Mouse (Mus musculus) liver, embryonic 11.5 days (tissue): ENCODE measurements around the gene Ppp1r13l. TPM values are rescaled to one million over a fixed set of nuclear protein-coding genes. Genes with fewer than 3 reads are reported as not detected.

Experiments used
- ATAC-seq: fragments of 200-750 bp; cut with Nextera tagmentation; replicated peaks from 2 replicates; pipeline ENCODE4 v1.8.0; 2017; ENCODE audit warnings: moderate number of reproducible peaks, mild to moderate bottlenecking, moderate TSS enrichment, moderate library complexity; ENCODE audit not compliant: low FRiP score
- DNase-seq: peaks from one replicate; pipeline ENCODE4 v3.0.0-alpha.2; 2017; ENCODE audit warnings: low spot score
- H3K27ac ChIP-seq: fragments of 300-500 bp; sonication (generic); 2 replicates; pipeline ENCODE4 v1.5.1; 2014; ENCODE audit warnings: mild to moderate bottlenecking, low read depth, low read length, control low read depth
- H3K27me3 ChIP-seq: fragments of 300-500 bp; sonication (generic); replicated peaks from 2 replicates; pipeline ENCODE4 v1.6.1; 2014; ENCODE audit warnings: low read length, mixed read lengths; ENCODE audit not compliant: control insufficient read depth, insufficient read depth
- H3K36me3 ChIP-seq: fragments of 300-500 bp; sonication (generic); 2 replicates; pipeline ENCODE4 v1.6.1; 2014; ENCODE audit warnings: mild to moderate bottlenecking, low read length, moderate library complexity, mixed read lengths; ENCODE audit not compliant: control insufficient read depth, insufficient read depth
- H3K4me1 ChIP-seq: fragments of 300-500 bp; sonication (generic); replicated peaks from 2 replicates; pipeline ENCODE4 v1.6.1; 2014; ENCODE audit warnings: low read length, mixed read lengths; ENCODE audit not compliant: control insufficient read depth, insufficient read depth
- H3K4me2 ChIP-seq: fragments of 300-500 bp; sonication (generic); 2 replicates; pipeline ENCODE4 v1.6.1; 2014; ENCODE audit warnings: mild to moderate bottlenecking, control low read depth, moderate library complexity
- H3K4me3 ChIP-seq: fragments of 300-500 bp; sonication (generic); 2 replicates; pipeline ENCODE4 v1.5.1; 2014; ENCODE audit warnings: low read depth, low read length, control low read depth
- H3K9ac ChIP-seq: fragments of 300-500 bp; sonication (generic); 2 replicates; pipeline ENCODE4 v1.6.1; 2014; ENCODE audit warnings: low read depth, low read length, control low read depth
- H3K9me3 ChIP-seq: fragments of 300-500 bp; sonication (generic); 2 replicates; pipeline ENCODE4 v1.6.1; 2016; ENCODE audit warnings: low read length, inconsistent platforms, mixed read lengths; ENCODE audit not compliant: control insufficient read depth
- WGBS: fragments of 180-500 bp; shearing (Covaris S2); extraction: QIAGEN DNeasy Blood & Tissue Kit; methylation state at CpG from one replicate; pipeline ENCODE4 v1.1.7; 2014; 5-methylcytosine and 5-hydroxymethylcytosine counted together
- microRNA counts: library from miRNA; unstranded; fragments of <30 nt; microRNA quantifications from one replicate; lab custom pipeline; 2015
- microRNA-seq: library from miRNA; unstranded; fragments of <30 nt; microRNA quantifications from one replicate; pipeline ENCODE4, GENCODE M21; 2017; ENCODE audit warnings: borderline number of aligned reads
- polyA plus RNA-seq: library from polyadenylated mRNA; unstranded; fragments of >200 nt; fragmentation: Nextera tagmentation; extraction: Ambion mirVana; gene quantifications from 2 replicates; pipeline ENCODE4 v1.2.1, GENCODE M21; 2014

The Ppp1r13l gene
- polyA plus RNA-seq, 1 experiment from 2014 or later, result 3.9 TPM

- no peak for ATAC-seq
- Histone ChIP-seq H3K36me3 (peaks cover 9% of the 10 kb centered on the region; the same call in 1 of the 2 replicates), H3K4me3 (no peak overlapping the region), H3K27me3 (peaks cover 26% of the 10 kb centered on the region), H3K4me2 (no peak overlapping the region), H3K9me3 (no peaks in the 10 kb centered on the region), H3K27ac (no peak overlapping the region), H3K4me1 (peaks cover 5% of the 10 kb centered on the region; the same call in 1 of the 2 replicates), H3K9ac (no peak overlapping the region)
- no peak for DNase-seq
- 88% methylated on average over 3 of the region's 3 CpGs for WGBS
These were observed 63.5 kb downstream of the Ppp1r13l start for GRCm38 (mm10) chr7:19423083-19423482.

- Histone ChIP-seq H3K27me3 (peaks cover 21% of the 10 kb centered on the region), H3K9ac (no peak overlapping the region), H3K4me3 (no peak overlapping the region), H3K27ac (no peak overlapping the region), H3K4me1 (peaks cover 5% of the 10 kb centered on the region; the same call in 1 of the 2 replicates), H3K36me3 (peaks cover 11% of the 10 kb centered on the region; the same call in 1 of the 2 replicates), H3K9me3 (no peaks in the 10 kb centered on the region), H3K4me2 (no peak overlapping the region)
- no peak for DNase-seq
- 58% methylated on average over 4 of the region's 4 CpGs for WGBS
- ATAC-seq, result no peak
These were observed 64.5 kb downstream of the Ppp1r13l start for GRCm38 (mm10) chr7:19424051-19424450.

DNA sequence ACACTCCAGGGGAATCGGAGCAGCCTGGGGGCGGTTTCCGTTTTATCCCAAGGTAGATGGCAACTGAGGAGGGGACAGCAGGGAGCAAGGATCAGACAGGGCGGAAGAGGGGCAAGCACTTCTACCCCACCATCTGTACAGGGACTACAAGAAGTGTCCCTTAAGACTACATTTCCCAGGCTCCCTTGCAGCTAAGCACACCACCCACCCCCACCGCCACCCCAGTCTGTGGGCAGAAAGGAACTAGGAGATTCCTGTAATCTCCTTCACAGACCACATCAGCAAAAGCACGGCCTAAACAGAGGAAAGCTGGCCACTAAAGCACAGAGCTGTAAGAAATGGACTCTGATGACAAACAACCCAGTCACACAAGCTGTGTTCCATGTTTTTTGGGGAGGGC lies 66.8 kb downstream of the Ppp1r13l start:
- Histone ChIP-seq H3K9me3 (no peaks in the 10 kb centered on the region), H3K4me3 (no peak overlapping the region), H3K27me3 (no peaks in the 10 kb centered on the region), H3K4me1 (no peaks in the 10 kb centered on the region), H3K36me3 (peaks cover 21% of the 10 kb centered on the region), H3K27ac (no peak overlapping the region), H3K9ac (no peak overlapping the region), H3K4me2 (no peak overlapping the region)
- 76% methylated on average over 6 of the region's 6 CpGs for WGBS
- ATAC-seq, result no peak
- no peak for DNase-seq

DNA sequence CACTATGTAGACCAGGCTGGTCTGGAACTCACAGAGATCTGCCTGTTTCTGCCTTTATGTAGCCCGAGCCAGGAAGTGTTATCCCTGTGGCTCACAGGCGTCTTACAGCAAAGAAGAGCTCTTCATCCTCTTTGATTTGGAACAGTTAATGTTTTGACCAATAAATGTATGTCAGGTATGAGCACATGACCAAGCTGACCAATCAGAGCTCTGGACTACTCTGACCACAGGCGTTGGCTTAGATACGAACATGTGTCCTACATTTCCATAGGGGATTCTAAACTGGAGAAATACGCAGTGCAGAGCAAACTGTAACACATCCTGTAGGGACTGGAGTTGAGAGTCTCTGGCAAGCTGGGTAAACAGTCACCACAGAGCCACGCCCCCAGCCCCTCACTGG lies 67.3 kb downstream of the Ppp1r13l start:
- 89% methylated on average over 6 of the region's 6 CpGs for WGBS
- H3K4me2 ChIP-seq, result no peak overlapping the region
- H3K9me3 ChIP-seq, result no peaks in the 10 kb centered on the region
- no peaks in the 10 kb centered on the region for H3K27me3 ChIP-seq
- no peak overlapping the region for H3K9ac ChIP-seq
- no peak for ATAC-seq
- DNase-seq, result no peak
- H3K36me3 ChIP-seq, result peaks cover 22% of the 10 kb centered on the region
- H3K4me1 ChIP-seq, result no peaks in the 10 kb centered on the region
- no peak overlapping the region for H3K27ac ChIP-seq
- H3K4me3 ChIP-seq, result no peak overlapping the region

MicroRNA genes within 50 kb of the gene (microRNA counts, 519-probe panel; counts per million panel counts)
- not detected for microRNA mmu-miR-343 (lab: Ali Mortazavi, UCI)

Small RNAs within 50 kb of the gene (microRNA-seq; reads per million reads assigned to microRNA genes)
- gene Mir343, result not detected

Other genes with a start within 250 kb of the Ppp1r13l start
- gene Gm4969, start 241.4 kb upstream of the Ppp1r13l start, polyA plus RNA-seq, result 1.2 and 1.9 TPM in 2 replicates
- 9.9 TPM in 2 replicates for gene Fbxo46, start 239.9 kb upstream of the Ppp1r13l start, polyA plus RNA-seq
- 7.5 and 9.5 TPM in 2 replicates for gene Qpctl, start 210.5 kb upstream of the Ppp1r13l start, polyA plus RNA-seq
- gene Snrpd2, start 210.0 kb upstream of the Ppp1r13l start, polyA plus RNA-seq, result 140 and 158 TPM in 2 replicates
- gene Gipr, start 193.6 kb upstream of the Ppp1r13l start, polyA plus RNA-seq, result 0.69 and 0.73 TPM in 2 replicates
- gene Eml2, start 183.3 kb upstream of the Ppp1r13l start, polyA plus RNA-seq, result 2.7 and 3.8 TPM in 2 replicates
- gene Gpr4, start 147.2 kb upstream of the Ppp1r13l start, polyA plus RNA-seq, result 1.4 and 1.9 TPM in 2 replicates
- 31.6 and 33.9 TPM in 2 replicates for gene Opa3, start 131.4 kb upstream of the Ppp1r13l start, polyA plus RNA-seq
- gene Vasp, start 87.9 kb upstream of the Ppp1r13l start, polyA plus RNA-seq, result 85.9 and 87.5 TPM in 2 replicates
- gene Ppm1n, start 79.7 kb upstream of the Ppp1r13l start, polyA plus RNA-seq, result not detected in 2 replicates
- gene Rtn2, start 77.1 kb upstream of the Ppp1r13l start, polyA plus RNA-seq, result 8.2 and 11.1 TPM in 2 replicates
- gene Fosb, start 49.7 kb upstream of the Ppp1r13l start, polyA plus RNA-seq, result 0.07 TPM in 1 of 2 replicates, not detected in the other
- gene Ercc1, start 15.0 kb upstream of the Ppp1r13l start, polyA plus RNA-seq, result 46.4 and 46.8 TPM in 2 replicates
- 28.7 and 30.2 TPM in 2 replicates for gene Cd3eap, start 266 bp upstream of the Ppp1r13l start, polyA plus RNA-seq
- gene Ercc2, start 22.3 kb downstream of the Ppp1r13l start, polyA plus RNA-seq, result 14.0 and 15.6 TPM in 2 replicates
- gene Klc3, start 44.4 kb downstream of the Ppp1r13l start, polyA plus RNA-seq, result 0.71 and 0.99 TPM in 2 replicates
- gene Ckm, start 45.0 kb downstream of the Ppp1r13l start, polyA plus RNA-seq, result 0.34 and 0.40 TPM in 2 replicates
- gene Mark4, start 99.1 kb downstream of the Ppp1r13l start, polyA plus RNA-seq, result 6.7 and 7.7 TPM in 2 replicates
- gene Exoc3l2, start 103.6 kb downstream of the Ppp1r13l start, polyA plus RNA-seq, result 4.3 and 5.6 TPM in 2 replicates
- 2.0 and 2.1 TPM in 2 replicates for gene Bloc1s3, start 148.6 kb downstream of the Ppp1r13l start, polyA plus RNA-seq
- gene Trappc6a, start 148.6 kb downstream of the Ppp1r13l start, polyA plus RNA-seq, result 97.4 and 108 TPM in 2 replicates
- gene Nkpd1, start 158.1 kb downstream of the Ppp1r13l start, polyA plus RNA-seq, result not detected in 2 replicates
- 2.9 and 3.1 TPM in 2 replicates for gene Ppp1r37, start 203.3 kb downstream of the Ppp1r13l start, polyA plus RNA-seq
- gene Zfp296, start 217.5 kb downstream of the Ppp1r13l start, polyA plus RNA-seq, result 2.3 and 2.4 TPM in 2 replicates
- gene Gemin7, start 217.8 kb downstream of the Ppp1r13l start, polyA plus RNA-seq, result 133 and 142 TPM in 2 replicates
- gene Clasrp, start 244.7 kb downstream of the Ppp1r13l start, polyA plus RNA-seq, result 33.4 and 45.5 TPM in 2 replicates